Mouse (Mus musculus): Measurements from ENCODE around the gene Acp7. TPM values are rescaled to one million over a fixed set of nuclear protein-coding genes. Genes with fewer than 3 reads are reported as not detected.
"Not testable (repeated sequence)": the region's sequence is repeated elsewhere in the genome, so short reads cannot be mapped to it uniquely, and the experiment has no call there.

The Acp7 gene
- polyA plus RNA-seq, 1 experiment from 2014 or later, result 0.40 TPM

DNA sequence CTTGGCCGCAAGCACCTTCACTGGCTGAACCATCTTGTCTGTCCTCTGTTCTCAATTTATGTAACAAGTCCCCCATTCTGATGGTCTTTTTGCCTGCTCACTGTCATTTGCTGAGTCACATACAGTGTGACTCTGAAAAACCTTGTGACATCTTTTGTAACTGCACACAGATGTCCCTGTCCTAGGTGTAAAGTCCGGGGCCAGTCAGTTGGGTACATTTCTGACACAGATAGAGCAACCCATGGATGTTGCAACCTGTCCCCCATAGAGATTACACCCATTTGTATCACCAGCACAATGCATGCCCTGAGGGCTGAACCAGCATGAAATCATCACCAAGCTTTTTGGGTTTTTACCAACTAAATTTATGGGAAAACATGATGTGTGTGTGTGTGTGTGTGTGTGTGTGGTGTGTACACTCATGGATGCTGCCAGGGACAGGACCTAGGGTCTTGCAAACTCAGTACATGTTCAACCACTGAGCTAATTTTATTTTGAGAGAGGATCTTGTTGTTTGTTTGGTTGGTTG, 14.9 kb upstream of the Acp7 start:
- H3K36me3 ChIP-seq (replicated peaks), result no peaks in the 10 kb centered on the region
- WGBS, result 85% methylated on average over 2 of the region's 2 CpGs
- H3K27me3 ChIP-seq (replicated peaks), result no peaks in the 10 kb centered on the region
- H3K9me3 ChIP-seq, result no peaks in the 10 kb centered on the region
- H3K27ac ChIP-seq, result no peak overlapping the region
- ATAC-seq (replicated peaks), result no peak
- H3K4me1 ChIP-seq, result no peaks in the 10 kb centered on the region
- H3K9ac ChIP-seq, result no peak overlapping the region
- no peak overlapping the region for H3K4me3 ChIP-seq
- H3K4me2 ChIP-seq, result no peak overlapping the region

DNA sequence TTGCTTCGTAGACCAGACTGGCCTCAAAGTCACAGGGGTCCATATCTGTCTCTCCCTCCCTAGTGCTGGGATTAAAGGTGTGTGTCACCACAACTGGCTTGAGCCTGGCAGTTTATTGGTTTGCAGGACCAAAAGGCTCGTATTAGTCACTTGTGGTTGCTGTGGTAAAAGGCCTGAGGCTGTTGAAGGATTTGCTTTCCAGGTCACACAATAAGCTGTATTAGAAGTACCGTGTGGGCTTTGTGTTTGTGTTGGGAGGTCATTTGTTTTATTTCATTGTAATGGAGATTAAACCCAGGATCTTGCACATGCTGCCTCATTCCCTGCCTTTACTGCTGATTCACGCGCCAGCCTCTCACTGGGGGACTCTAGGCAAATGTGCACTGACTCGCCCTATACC, 14.2 kb upstream of the Acp7 start:
- no peak overlapping the region for H3K4me2 ChIP-seq
- H3K36me3 ChIP-seq (replicated peaks), result no peaks in the 10 kb centered on the region
- H3K27me3 ChIP-seq (replicated peaks), result no peaks in the 10 kb centered on the region
- H3K9me3 ChIP-seq, result no peaks in the 10 kb centered on the region
- H3K9ac ChIP-seq, result no peak overlapping the region
- WGBS, result 28% methylated on average over 6 of the region's 6 CpGs
- no peak overlapping the region for H3K4me3 ChIP-seq
- ATAC-seq (replicated peaks), result no peak
- H3K27ac ChIP-seq, result no peak overlapping the region
- no peaks in the 10 kb centered on the region for H3K4me1 ChIP-seq

DNA sequence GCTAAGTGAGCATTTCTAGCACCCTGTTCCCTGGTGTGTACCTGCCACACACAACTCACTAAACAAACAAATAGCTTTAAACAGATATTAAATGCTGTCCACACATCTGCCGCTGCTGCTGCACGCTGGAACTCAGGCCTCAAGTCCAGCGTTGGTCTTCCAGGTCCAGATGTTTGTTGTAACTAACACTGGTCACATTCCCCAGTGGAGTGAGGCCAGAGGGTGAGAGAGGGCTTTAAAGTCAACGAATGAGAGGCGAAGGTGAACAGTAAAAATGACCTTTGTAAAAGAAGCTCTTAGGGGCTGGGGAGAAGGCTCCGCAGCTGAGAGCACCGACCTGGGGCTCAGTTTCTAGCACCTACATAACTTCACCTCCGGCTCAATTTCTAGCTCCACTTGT, 10.4 kb upstream of the Acp7 start:
- no peaks in the 10 kb centered on the region for H3K36me3 ChIP-seq (replicated peaks)
- H3K27me3 ChIP-seq (replicated peaks), result no peaks in the 10 kb centered on the region
- no peak overlapping the region for H3K9ac ChIP-seq
- no peak overlapping the region for H3K4me3 ChIP-seq
- no peak overlapping the region for H3K4me2 ChIP-seq
- H3K27ac ChIP-seq, result no peak overlapping the region
- H3K4me1 ChIP-seq, result no peaks in the 10 kb centered on the region
- 85% methylated on average over 8 of the region's 8 CpGs for WGBS
- H3K9me3 ChIP-seq, result no peaks in the 10 kb centered on the region
- no peak for ATAC-seq (replicated peaks)

DNA sequence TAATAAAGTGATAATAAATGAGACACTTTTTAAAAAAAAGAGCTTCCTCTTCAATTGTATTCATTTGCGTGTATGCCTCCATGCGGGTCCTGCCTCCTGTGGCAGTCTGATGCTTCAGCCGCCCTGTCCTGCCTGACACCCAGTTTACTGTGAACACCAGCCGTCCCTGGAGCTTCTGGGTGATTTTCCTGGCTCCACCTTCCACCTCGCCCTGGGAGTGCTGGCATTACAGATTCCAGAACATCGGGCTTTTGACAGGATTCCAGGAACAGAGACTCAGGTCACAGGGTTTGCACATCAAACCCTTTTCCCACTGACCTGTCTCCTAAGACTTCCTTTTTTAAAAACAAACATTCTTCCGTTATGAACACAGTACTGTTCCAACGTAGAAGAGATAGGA, 6.4 kb upstream of the Acp7 start:
- Histone ChIP-seq H3K9me3 (no peaks in the 10 kb centered on the region), H3K27me3 (replicated peaks) (peaks cover under 1% of the 10 kb centered on the region; the same call in 1 of the 2 replicates), H3K4me2 (no peak overlapping the region), H3K36me3 (replicated peaks) (no peaks in the 10 kb centered on the region), H3K4me3 (no peak overlapping the region), H3K27ac (no peak overlapping the region), H3K9ac (no peak overlapping the region), H3K4me1 (no peaks in the 10 kb centered on the region)
- ATAC-seq (replicated peaks), result no peak
- WGBS, result 28% methylated on average over 8 of the region's 8 CpGs

DNA sequence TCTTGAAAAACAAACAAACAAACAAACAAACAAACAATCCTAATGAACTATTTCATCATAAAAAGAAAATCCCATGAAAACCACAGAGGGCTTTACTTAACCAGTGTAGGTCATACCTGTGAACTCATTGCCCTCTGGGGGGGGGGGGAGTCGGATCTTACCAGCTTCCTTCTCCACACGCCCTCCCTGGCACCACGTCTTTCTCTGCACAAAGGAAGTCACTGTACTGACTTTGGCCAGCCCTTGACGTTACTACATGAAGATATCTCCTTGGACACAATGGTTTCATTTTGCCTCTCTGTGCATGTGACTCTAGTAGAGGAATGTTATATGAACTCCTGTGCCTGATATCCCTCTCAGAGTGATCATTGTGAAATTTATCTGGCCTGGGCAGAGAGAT, 3.0 kb upstream of the Acp7 start:
- WGBS, result 70% methylated on average over 4 of the region's 4 CpGs
- H3K9me3 ChIP-seq, result no peaks in the 10 kb centered on the region
- no peak for ATAC-seq (replicated peaks)
- no peaks in the 10 kb centered on the region for H3K36me3 ChIP-seq (replicated peaks)
- no peak overlapping the region for H3K27ac ChIP-seq
- no peak overlapping the region for H3K9ac ChIP-seq
- H3K27me3 ChIP-seq (replicated peaks), result peaks cover 25% of the 10 kb centered on the region
- H3K4me3 ChIP-seq, result no peak overlapping the region
- no peak overlapping the region for H3K4me2 ChIP-seq
- H3K4me1 ChIP-seq, result peaks cover 15% of the 10 kb centered on the region

DNA sequence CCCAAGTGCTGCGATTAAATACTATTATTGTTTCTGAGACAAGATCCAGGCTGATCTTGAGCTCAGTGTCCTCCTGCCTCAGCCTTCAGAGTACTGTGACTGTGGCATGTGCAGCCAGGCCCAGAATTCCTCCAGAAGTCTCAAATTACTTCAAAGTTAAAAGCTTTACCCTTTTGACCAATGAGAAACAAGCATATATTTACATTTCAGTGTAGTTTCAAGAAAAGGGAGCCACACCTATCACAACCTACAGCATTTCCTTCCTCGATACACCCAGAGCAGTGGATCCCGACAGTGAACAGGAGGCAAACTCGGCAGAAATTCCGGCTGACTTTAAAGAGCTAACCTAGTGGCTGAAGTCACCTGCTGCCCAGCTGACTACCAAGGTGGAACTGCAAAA, 6.3 kb downstream of the Acp7 start:
- Histone ChIP-seq H3K36me3 (replicated peaks) (no peaks in the 10 kb centered on the region), H3K27ac (no peak overlapping the region), H3K27me3 (replicated peaks) (peaks cover 8% of the 10 kb centered on the region), H3K4me2 (no peak overlapping the region), H3K4me1 (peaks cover 4% of the 10 kb centered on the region; the same call in 1 of the 2 replicates), H3K4me3 (no peak overlapping the region), H3K9me3 (no peaks in the 10 kb centered on the region), H3K9ac (no peak overlapping the region)
- 93% methylated on average over 5 of the region's 5 CpGs for WGBS
- ATAC-seq (replicated peaks), result no peak

DNA sequence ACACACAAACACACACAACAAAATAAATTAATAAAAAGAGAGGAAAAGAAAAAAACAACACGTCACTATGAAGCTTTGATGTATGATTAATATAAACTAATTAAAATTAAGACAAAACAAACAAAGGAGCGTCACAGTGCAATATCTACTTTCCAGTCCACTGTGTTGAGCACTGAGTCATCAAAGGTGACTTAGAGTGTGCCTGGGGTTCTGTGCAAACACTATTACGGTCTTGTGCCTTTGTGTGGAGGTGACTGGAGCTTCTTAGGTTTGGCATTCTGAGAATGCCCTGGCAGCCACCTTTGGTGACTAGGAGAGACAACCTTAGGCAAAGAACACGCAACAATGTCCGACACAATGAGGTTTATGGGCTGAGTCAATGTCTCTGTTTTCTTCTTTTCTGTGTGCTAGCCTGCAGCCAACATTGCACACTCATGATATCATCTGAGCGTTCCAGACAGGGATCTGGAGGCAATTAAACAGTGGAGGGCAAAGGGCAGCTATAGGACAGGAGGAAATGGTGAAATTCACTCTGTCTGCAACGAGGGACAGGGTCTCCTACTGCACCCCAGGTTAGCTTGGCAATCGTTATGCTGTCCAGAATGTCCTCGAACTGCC, 11.9 kb downstream of the Acp7 start:
- Histone ChIP-seq H3K4me1 (no peaks in the 10 kb centered on the region), H3K27ac (no peak overlapping the region), H3K9me3 (no peaks in the 10 kb centered on the region), H3K9ac (no peak overlapping the region), H3K4me2 (no peak overlapping the region), H3K27me3 (replicated peaks) (no peaks in the 10 kb centered on the region), H3K4me3 (no peak overlapping the region), H3K36me3 (replicated peaks) (no peaks in the 10 kb centered on the region)
- 83% methylated on average over 9 of the region's 9 CpGs for WGBS
- no peak for ATAC-seq (replicated peaks)

DNA sequence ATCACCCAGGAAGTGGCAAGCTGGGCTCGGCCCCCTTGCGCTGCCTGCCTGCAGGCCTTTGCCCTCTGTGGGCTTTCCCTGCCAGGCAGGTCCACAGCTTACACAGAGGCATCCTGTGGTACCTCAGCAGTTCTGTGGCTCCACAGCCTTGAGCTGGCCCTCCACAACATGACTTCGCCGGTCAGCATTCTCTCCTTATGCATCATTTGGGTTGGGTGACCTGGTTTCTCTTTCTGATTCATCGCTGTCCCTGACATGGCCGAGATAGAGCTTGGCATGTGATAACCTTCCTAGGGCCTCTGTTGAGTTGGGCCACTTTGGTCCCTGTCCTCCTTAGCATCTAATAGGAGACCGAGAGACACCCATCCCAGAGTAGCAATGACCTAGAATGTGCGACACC, 25.2 kb downstream of the Acp7 start:
- WGBS, result 89% methylated on average over 8 of the region's 8 CpGs
- no peak for ATAC-seq (replicated peaks)

DNA sequence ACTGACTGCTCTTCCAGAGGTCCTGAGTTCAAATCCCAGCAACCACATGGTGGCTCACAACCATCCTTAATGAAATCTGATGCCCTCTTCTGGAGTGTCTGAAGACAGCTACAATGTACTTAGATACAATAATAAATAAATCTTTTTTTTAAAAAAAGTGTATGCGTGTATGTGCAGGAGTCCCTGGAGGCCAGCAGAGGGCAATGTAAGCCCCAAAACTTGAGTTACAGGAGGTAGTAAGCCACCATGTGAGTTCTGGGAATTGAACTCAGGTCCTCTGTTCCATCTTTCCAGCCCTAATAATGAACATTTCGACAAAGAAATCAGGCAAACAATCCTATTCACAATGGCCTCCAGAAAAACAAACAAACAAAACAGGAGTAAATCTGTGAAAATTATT, 27.3 kb downstream of the Acp7 start:
- H3K27ac ChIP-seq; H3K27me3 ChIP-seq (replicated peaks); H3K9me3 ChIP-seq; H3K36me3 ChIP-seq (replicated peaks); H3K4me2 ChIP-seq; ATAC-seq (replicated peaks); H3K9ac ChIP-seq; H3K4me3 ChIP-seq; H3K4me1 ChIP-seq: not testable (repeated sequence)
- WGBS, result 84% methylated on average over 2 of the region's 2 CpGs

More for the DNA sequence above, 25.2 kb downstream of the Acp7 start:
- Histone ChIP-seq H3K4me1 (0 out of 2 replicates have a peak, but pooled peaks cover 6% of the 10 kb centered on the region), H3K27ac (no peak overlapping the region), H3K27me3 (replicated peaks) (no peaks in the 10 kb centered on the region), H3K4me3 (no peak overlapping the region), H3K4me2 (no peak overlapping the region), H3K36me3 (replicated peaks) (no peaks in the 10 kb centered on the region), H3K9ac (no peak overlapping the region), H3K9me3 (no peaks in the 10 kb centered on the region)

DNA sequence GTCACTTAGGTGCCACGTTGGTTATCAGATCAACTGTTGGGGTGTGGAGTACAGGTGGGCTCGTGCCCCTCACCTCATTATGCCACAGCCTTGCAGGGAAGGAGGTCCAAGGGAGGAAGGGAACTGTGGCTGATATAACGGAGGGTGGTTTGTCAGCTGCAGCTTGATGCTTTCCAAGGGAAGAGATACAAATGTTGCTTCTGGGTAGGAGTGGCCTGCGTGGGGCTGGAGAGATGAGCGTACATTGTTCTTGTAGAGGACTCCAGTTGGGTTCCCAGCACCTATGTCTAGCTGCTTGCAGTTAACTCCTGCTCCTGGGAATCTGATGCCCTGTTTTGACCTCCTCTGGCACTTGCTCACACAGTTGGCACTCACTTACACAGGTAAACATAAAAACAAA, 28.0 kb downstream of the Acp7 start:
- Histone ChIP-seq H3K4me1 (peaks cover 11% of the 10 kb centered on the region; the same call in 1 of the 2 replicates), H3K4me3 (no peak overlapping the region), H3K9me3 (no peaks in the 10 kb centered on the region), H3K27ac (no peak overlapping the region), H3K9ac (no peak overlapping the region), H3K27me3 (replicated peaks) (no peaks in the 10 kb centered on the region), H3K4me2 (no peak overlapping the region), H3K36me3 (replicated peaks) (no peaks in the 10 kb centered on the region)
- WGBS, result 79% methylated on average over 5 of the region's 5 CpGs
- no peak for ATAC-seq (replicated peaks)

DNA sequence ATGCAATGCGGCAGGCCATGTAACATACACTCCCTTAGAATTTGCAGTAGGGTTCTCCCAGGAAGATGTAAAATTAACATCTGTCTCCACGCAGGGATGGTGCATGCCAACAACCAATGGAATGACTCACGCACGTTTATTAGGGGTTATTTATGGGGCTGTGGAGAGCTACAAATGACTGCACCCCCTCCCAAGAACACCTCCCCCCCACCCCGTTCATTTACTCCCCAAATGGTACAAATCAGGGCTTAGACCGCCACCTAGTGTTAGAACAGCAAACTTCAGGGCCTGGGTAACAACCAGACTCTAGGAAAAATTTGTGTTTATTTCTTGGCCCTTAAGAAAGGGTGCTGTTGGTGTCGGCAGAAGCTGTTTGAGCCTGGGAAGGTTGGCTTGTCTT, 29.5 kb downstream of the Acp7 start:
- Histone ChIP-seq H3K4me2 (no peak overlapping the region; the same call in 1 of the 2 replicates), H3K4me1 (peaks cover 19% of the 10 kb centered on the region), H3K4me3 (no peak overlapping the region), H3K9me3 (no peaks in the 10 kb centered on the region), H3K27ac (no peak overlapping the region), H3K9ac (no peak overlapping the region; the same call in 1 of the 2 replicates), H3K27me3 (replicated peaks) (no peaks in the 10 kb centered on the region), H3K36me3 (replicated peaks) (no peaks in the 10 kb centered on the region)
- 28% methylated on average over 7 of the region's 7 CpGs for WGBS
- ATAC-seq (replicated peaks), result no peak

DNA sequence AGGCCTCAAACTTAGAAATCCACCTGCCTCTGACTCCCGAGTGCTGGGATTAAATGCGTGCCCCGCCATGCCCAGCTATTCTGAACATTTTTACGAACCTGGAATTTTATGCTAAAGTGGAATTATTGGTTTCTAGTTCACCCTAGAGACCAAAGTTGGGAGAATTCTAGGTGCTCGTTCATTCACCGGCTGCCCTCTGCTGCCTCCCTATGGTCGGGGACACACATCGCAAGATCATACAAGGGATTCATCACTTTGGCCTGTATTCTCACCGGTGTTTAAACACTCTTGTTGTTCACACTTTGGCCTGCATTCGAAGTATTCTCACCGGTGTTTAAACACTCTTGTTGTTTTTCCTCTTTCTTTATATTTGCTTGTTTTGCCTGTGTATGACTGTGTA, 30.1 kb downstream of the Acp7 start:
- H3K4me1 ChIP-seq, result peaks cover 25% of the 10 kb centered on the region
- ATAC-seq (replicated peaks), result no peak
- H3K27me3 ChIP-seq (replicated peaks), result no peaks in the 10 kb centered on the region
- no peak overlapping the region for H3K27ac ChIP-seq
- H3K9ac ChIP-seq, result no peak overlapping the region
- H3K9me3 ChIP-seq, result no peaks in the 10 kb centered on the region
- WGBS, result 19% methylated on average over 11 of the region's 11 CpGs
- H3K36me3 ChIP-seq (replicated peaks), result no peaks in the 10 kb centered on the region
- no peak overlapping the region for H3K4me2 ChIP-seq
- no peak overlapping the region for H3K4me3 ChIP-seq

DNA sequence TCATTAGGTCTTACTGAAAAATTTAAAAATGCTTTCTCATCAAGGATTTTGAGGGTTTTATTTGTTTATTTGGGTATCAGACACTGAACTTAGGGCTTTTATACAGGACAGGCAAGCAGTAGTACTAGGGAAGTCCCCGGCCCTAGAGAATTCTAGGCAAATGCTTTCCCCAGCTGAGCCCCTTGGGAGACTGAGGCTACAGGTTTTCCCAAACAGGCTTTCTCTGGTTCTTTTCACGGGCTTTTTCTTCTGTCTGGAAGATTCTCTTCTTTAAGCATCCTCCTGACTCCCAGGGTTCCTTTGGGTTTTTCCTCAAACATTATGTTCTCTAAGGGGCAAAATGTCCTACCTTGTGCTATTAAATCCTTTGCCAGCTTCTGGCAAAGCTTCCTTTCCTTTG, 32.2 kb downstream of the Acp7 start:
- no peak for ATAC-seq (replicated peaks)

More for the DNA sequence above, 32.2 kb downstream of the Acp7 start:
- H3K27ac ChIP-seq, result no peak overlapping the region
- 71% methylated on average over 2 of the region's 2 CpGs for WGBS
- H3K36me3 ChIP-seq (replicated peaks), result no peaks in the 10 kb centered on the region
- H3K4me2 ChIP-seq, result no peak overlapping the region
- no peaks in the 10 kb centered on the region for H3K9me3 ChIP-seq
- H3K4me1 ChIP-seq, result peaks cover 33% of the 10 kb centered on the region
- H3K27me3 ChIP-seq (replicated peaks), result no peaks in the 10 kb centered on the region
- H3K4me3 ChIP-seq, result no peak overlapping the region
- H3K9ac ChIP-seq, result no peak overlapping the region

Data from midbrain, embryonic 15.5 days (tissue).